Mouse (Mus musculus) testis, adult 2 months (tissue): Measurements from ENCODE around the gene Pyurf.

Experiments used
- CTCF ChIP-seq: fragments of 200-500 bp; IDR thresholded peaks from 2 replicates; pipeline ENCODE4 v1.5.1; 2012; ENCODE audit warnings: low read depth, mild to moderate bottlenecking, inconsistent platforms, low read length, moderate library complexity; ENCODE audit not compliant: control insufficient read depth, insufficient read depth, insufficient replicate concordance
- POLR2A ChIP-seq: fragments of 200-500 bp; IDR thresholded peaks from 2 replicates; pipeline ENCODE4 v1.6.1; 2012; ENCODE audit warnings: low read depth, mild to moderate bottlenecking, inconsistent platforms, low read length, moderate library complexity; ENCODE audit not compliant: control insufficient read depth

GRCm38 (mm10) chr6:57661295-57661694, 30.6 kb downstream of the Pyurf start:
- no peak for TF ChIP-seq POLR2A
- TF ChIP-seq CTCF, result no peak
